Mouse (Mus musculus): Measurements from ENCODE around the gene Itgb4. TPM values are rescaled to one million over a fixed set of nuclear protein-coding genes. Genes with fewer than 3 reads are reported as not detected.

Gene Itgb4
- total and polyA plus RNA-seq, 3 experiments: 2.6 to 3.1 (median 2.9) TPM

DNA sequence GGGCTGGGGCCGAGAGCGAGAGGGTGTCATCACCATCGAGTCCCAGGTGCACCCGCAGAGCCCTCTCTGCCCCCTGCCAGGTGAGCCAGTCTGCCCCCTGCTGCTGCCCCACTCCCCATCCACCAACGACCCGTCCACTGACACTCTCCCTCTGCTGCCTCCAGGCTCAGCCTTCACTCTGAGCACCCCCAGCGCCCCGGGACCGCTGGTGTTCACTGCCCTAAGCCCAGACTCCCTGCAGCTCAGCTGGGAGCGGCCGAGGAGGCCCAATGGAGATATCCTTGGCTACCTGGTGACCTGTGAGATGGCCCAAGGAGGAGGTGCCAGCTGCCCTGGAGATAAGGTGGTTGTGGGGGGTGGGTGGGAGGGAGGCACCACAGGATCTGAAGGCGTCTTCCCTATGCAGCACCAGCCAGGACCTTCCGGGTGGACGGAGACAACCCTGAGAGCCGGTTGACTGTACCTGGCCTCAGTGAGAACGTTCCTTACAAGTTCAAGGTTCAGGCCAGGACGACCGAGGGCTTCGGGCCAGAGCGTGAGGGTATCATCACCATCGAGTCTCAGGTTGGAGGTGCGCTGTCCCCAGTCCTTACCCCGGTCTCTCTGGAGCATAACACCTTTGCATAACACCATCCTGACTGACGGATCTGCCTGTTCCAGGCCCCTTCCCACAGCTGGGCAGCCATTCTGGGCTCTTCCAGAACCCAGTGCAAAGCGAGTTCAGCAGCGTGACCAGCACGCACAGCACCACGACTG is 32.8 kb downstream of the Itgb4 start:
- Histone ChIP-seq H3K4me3 (no peak overlapping the region), H3K27ac (no peak overlapping the region), H3K4me1 (ENCODE audit: control insufficient read depth, insufficient read depth, low read length) (peaks cover 4% of the 10 kb centered on the region), H3K9ac (ENCODE audit: low read depth, low read length) (no peak overlapping the region), H3K79me2 (replicated peaks; ENCODE audit: control insufficient read depth, insufficient read depth, low read length) (no peaks in the 10 kb centered on the region), H3K27me3 (ENCODE audit: control insufficient read depth, insufficient read depth, low read length) (no peaks in the 10 kb centered on the region), H3K36me3 (ENCODE audit: control insufficient read depth, insufficient read depth, low read length) (no peaks in the 10 kb centered on the region)
- no peak for DNase-seq
- no peak for TF ChIP-seq CTCF (IDR thresholded peaks at IDR 0.05)
- no peak for TF ChIP-seq POLR2A (IDR thresholded peaks at IDR 0.05; ENCODE audit: insufficient read depth, low read depth, low read length)
- TF ChIP-seq EP300 (IDR thresholded peaks at IDR 0.05; ENCODE audit: insufficient read depth, low read depth, low read length): no peak
- WGBS: 92% methylated on average over 28 of the region's 28 CpGs
- intact Hi-C loops (cut with DNase I): no loop called here

- Histone ChIP-seq H3K9ac (ENCODE audit: low read depth, low read length) (no peak overlapping the region), H3K4me1 (ENCODE audit: control insufficient read depth, insufficient read depth, low read length) (peaks cover 7% of the 10 kb centered on the region), H3K27me3 (ENCODE audit: control insufficient read depth, insufficient read depth, low read length) (no peaks in the 10 kb centered on the region), H3K27ac (no peak overlapping the region), H3K36me3 (ENCODE audit: control insufficient read depth, insufficient read depth, low read length) (no peaks in the 10 kb centered on the region), H3K4me3 (no peak overlapping the region), H3K79me2 (replicated peaks; ENCODE audit: control insufficient read depth, insufficient read depth, low read length) (no peaks in the 10 kb centered on the region)
- no peak for TF ChIP-seq POLR2A (IDR thresholded peaks at IDR 0.05; ENCODE audit: insufficient read depth, low read depth, low read length)
- no peak for TF ChIP-seq CTCF (IDR thresholded peaks at IDR 0.05)
- no peak for TF ChIP-seq EP300 (IDR thresholded peaks at IDR 0.05; ENCODE audit: insufficient read depth, low read depth, low read length)
- no peak for DNase-seq
- WGBS: 87% methylated on average over 11 of the region's 11 CpGs
- intact Hi-C loops (cut with DNase I): no loop called here
These were observed 33.9 kb downstream of the Itgb4 start for GRCm38 (mm10) chr11:116008411-116008810.

GRCm38 (mm10) chr11:116008832-116009375 is 34.4 kb downstream of the Itgb4 start:
- TF ChIP-seq CTCF (IDR thresholded peaks at IDR 0.05): no peak
- no peak for TF ChIP-seq EP300 (IDR thresholded peaks at IDR 0.05; ENCODE audit: insufficient read depth, low read depth, low read length)
- no peak for TF ChIP-seq POLR2A (IDR thresholded peaks at IDR 0.05; ENCODE audit: insufficient read depth, low read depth, low read length)
- H3K9ac ChIP-seq (ENCODE audit: low read depth, low read length): no peak overlapping the region
- WGBS: 93% methylated on average over 13 of the region's 13 CpGs
- DNase-seq: no peak
- no peaks in the 10 kb centered on the region for H3K27me3 ChIP-seq (ENCODE audit: control insufficient read depth, insufficient read depth, low read length)
- peaks cover 7% of the 10 kb centered on the region for H3K4me1 ChIP-seq (ENCODE audit: control insufficient read depth, insufficient read depth, low read length)
- H3K4me3 ChIP-seq: no peak overlapping the region
- H3K79me2 ChIP-seq (replicated peaks; ENCODE audit: control insufficient read depth, insufficient read depth, low read length): no peaks in the 10 kb centered on the region
- H3K27ac ChIP-seq: no peak overlapping the region
- no peaks in the 10 kb centered on the region for H3K36me3 ChIP-seq (ENCODE audit: control insufficient read depth, insufficient read depth, low read length)
- intact Hi-C loops (cut with DNase I): no loop called here

- no peak overlapping the region for H3K27ac ChIP-seq
- H3K79me2 ChIP-seq (replicated peaks; ENCODE audit: control insufficient read depth, insufficient read depth, low read length): no peaks in the 10 kb centered on the region
- H3K9ac ChIP-seq (ENCODE audit: low read depth, low read length): no peak overlapping the region
- no peaks in the 10 kb centered on the region for H3K27me3 ChIP-seq (ENCODE audit: control insufficient read depth, insufficient read depth, low read length)
- no peak for DNase-seq
- peaks cover 7% of the 10 kb centered on the region for H3K4me1 ChIP-seq (ENCODE audit: control insufficient read depth, insufficient read depth, low read length)
- TF ChIP-seq POLR2A (IDR thresholded peaks at IDR 0.05; ENCODE audit: insufficient read depth, low read depth, low read length) (no peak), EP300 (IDR thresholded peaks at IDR 0.05; ENCODE audit: insufficient read depth, low read depth, low read length) (no peak), CTCF (IDR thresholded peaks at IDR 0.05) (no peak)
- intact Hi-C loops (cut with DNase I): no loop called here
- WGBS: 93% methylated on average over 11 of the region's 11 CpGs
- no peaks in the 10 kb centered on the region for H3K36me3 ChIP-seq (ENCODE audit: control insufficient read depth, insufficient read depth, low read length)
- no peak overlapping the region for H3K4me3 ChIP-seq
These were observed 35.2 kb downstream of the Itgb4 start for GRCm38 (mm10) chr11:116009661-116010060.

DNA sequence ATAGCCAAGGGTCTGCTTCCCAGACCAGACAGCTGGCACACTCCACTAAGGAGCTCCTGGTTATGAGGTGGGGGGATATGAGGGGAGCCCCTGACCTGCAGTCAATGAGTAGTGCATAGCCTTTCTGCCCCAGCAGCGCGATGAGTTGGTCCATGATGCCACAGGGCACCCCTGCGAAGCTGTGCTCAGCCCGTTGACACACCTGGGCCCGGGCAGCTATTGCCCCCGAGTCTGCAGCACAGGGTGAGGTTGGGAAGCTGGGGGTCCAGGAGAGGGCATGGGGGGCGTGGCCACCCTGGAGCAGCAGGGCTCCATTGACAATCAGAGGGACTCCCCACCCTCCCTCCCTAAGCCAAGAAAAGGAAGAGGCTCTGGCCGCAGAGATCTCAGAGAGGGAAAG is 35.6 kb downstream of the Itgb4 start:
- TF ChIP-seq CTCF (IDR thresholded peaks at IDR 0.05): no peak
- TF ChIP-seq EP300 (IDR thresholded peaks at IDR 0.05; ENCODE audit: insufficient read depth, low read depth, low read length): no peak
- no peak for TF ChIP-seq POLR2A (IDR thresholded peaks at IDR 0.05; ENCODE audit: insufficient read depth, low read depth, low read length)
- Histone ChIP-seq H3K4me1 (ENCODE audit: control insufficient read depth, insufficient read depth, low read length) (peaks cover 6% of the 10 kb centered on the region), H3K9ac (ENCODE audit: low read depth, low read length) (no peak overlapping the region), H3K4me3 (no peak overlapping the region), H3K27ac (no peak overlapping the region), H3K27me3 (ENCODE audit: control insufficient read depth, insufficient read depth, low read length) (no peaks in the 10 kb centered on the region), H3K36me3 (ENCODE audit: control insufficient read depth, insufficient read depth, low read length) (no peaks in the 10 kb centered on the region), H3K79me2 (replicated peaks; ENCODE audit: control insufficient read depth, insufficient read depth, low read length) (no peaks in the 10 kb centered on the region)
- 93% methylated on average over 8 of the region's 8 CpGs for WGBS
- intact Hi-C loops (cut with DNase I): no loop called here
- no peak for DNase-seq

- TF ChIP-seq EP300 (IDR thresholded peaks at IDR 0.05; ENCODE audit: insufficient read depth, low read depth, low read length): no peak
- TF ChIP-seq POLR2A (IDR thresholded peaks at IDR 0.05; ENCODE audit: insufficient read depth, low read depth, low read length): no peak
- no peak for TF ChIP-seq CTCF (IDR thresholded peaks at IDR 0.05)
- H3K36me3 ChIP-seq (ENCODE audit: control insufficient read depth, insufficient read depth, low read length): no peaks in the 10 kb centered on the region
- H3K27me3 ChIP-seq (ENCODE audit: control insufficient read depth, insufficient read depth, low read length): no peaks in the 10 kb centered on the region
- H3K9ac ChIP-seq (ENCODE audit: low read depth, low read length): no peak overlapping the region
- no peaks in the 10 kb centered on the region for H3K79me2 ChIP-seq (replicated peaks; ENCODE audit: control insufficient read depth, insufficient read depth, low read length)
- peaks cover 3% of the 10 kb centered on the region; the same call in 1 of the 2 replicates for H3K4me1 ChIP-seq (ENCODE audit: control insufficient read depth, insufficient read depth, low read length)
- intact Hi-C loops (cut with DNase I): no loop called here
- 79% methylated on average over 5 of the region's 5 CpGs for WGBS
- DNase-seq: no peak
- H3K27ac ChIP-seq: no peak overlapping the region
- no peak overlapping the region for H3K4me3 ChIP-seq
These were observed 36.4 kb downstream of the Itgb4 start for GRCm38 (mm10) chr11:116010948-116011347.
